Mouse (Mus musculus) heart, postnatal 0 days (tissue): Measurements from ENCODE around the gene Oxgr1. TPM values are rescaled to one million over a fixed set of nuclear protein-coding genes. Genes with fewer than 3 reads are reported as not detected.

ENCODE experiments used
- ATAC-seq: fragments of 200-750 bp; cut with Nextera tagmentation; 2 replicates; pipeline ENCODE4 v1.8.0; 2017; ENCODE audit warnings: low read depth, moderate number of reproducible peaks, moderate library complexity; ENCODE audit not compliant: insufficient read depth
- DNase-seq: peaks from one replicate; pipeline ENCODE4 v3.0.0-alpha.2; 2016; ENCODE audit warnings: low spot score
- H3K27ac ChIP-seq: fragments of 300-500 bp; sonication (generic); 2 replicates; pipeline ENCODE4 v1.5.1; 2014; ENCODE audit warnings: low read depth, mild to moderate bottlenecking
- H3K27me3 ChIP-seq: fragments of 300-500 bp; sonication (generic); 2 replicates; pipeline ENCODE4 v1.6.1; 2014; ENCODE audit warnings: low read length, mixed read lengths; ENCODE audit not compliant: control insufficient read depth, insufficient read depth
- H3K36me3 ChIP-seq: fragments of 300-500 bp; sonication (generic); replicated peaks from 2 replicates; pipeline ENCODE4 v1.6.1; 2014; ENCODE audit warnings: low read length, mixed read lengths; ENCODE audit not compliant: control insufficient read depth, insufficient read depth
- H3K4me1 ChIP-seq: fragments of 300-500 bp; sonication (generic); 2 replicates; pipeline ENCODE4 v1.6.1; 2014; ENCODE audit warnings: antibody characterized with exemption; ENCODE audit not compliant: control insufficient read depth, insufficient read depth
- H3K4me2 ChIP-seq: fragments of 300-500 bp; sonication (generic); 2 replicates; pipeline ENCODE4 v1.6.1; 2014; ENCODE audit warnings: low read depth, mild to moderate bottlenecking, low read length, moderate library complexity
- H3K4me3 ChIP-seq: fragments of 300-500 bp; sonication (generic); 2 replicates; pipeline ENCODE4 v1.5.1; 2014; ENCODE audit warnings: low read depth, low read length
- H3K9ac ChIP-seq: fragments of 300-500 bp; sonication (generic); replicated peaks from 2 replicates; pipeline ENCODE4 v1.6.1; 2014; ENCODE audit warnings: low read depth, low read length, mixed read lengths
- H3K9me3 ChIP-seq: fragments of 300-500 bp; sonication (generic); replicated peaks from 2 replicates; pipeline ENCODE4 v1.6.1; 2016; ENCODE audit warnings: low read length; ENCODE audit not compliant: control insufficient read depth
- CTCF ChIP-seq: IDR thresholded peaks from 2 replicates; pipeline ENCODE4 v1.5.1; 2016; ENCODE audit warnings: antibody characterized with exemption, control low read depth, low read depth
- EP300 ChIP-seq: IDR thresholded peaks from 2 replicates; pipeline ENCODE4 v1.6.1; 2016; ENCODE audit warnings: antibody characterized with exemption, low read depth
- WGBS: fragments of 180-500 bp; shearing (Covaris S2); extraction: QIAGEN DNeasy Blood & Tissue Kit; methylation state at CpG from one replicate; pipeline ENCODE4 v1.1.7; 2014; 5-methylcytosine and 5-hydroxymethylcytosine counted together
- polyA plus RNA-seq: library from polyadenylated mRNA; unstranded; fragments of >200 nt; fragmentation: Nextera tagmentation; extraction: Ambion mirVana; gene quantifications from 2 replicates; pipeline ENCODE4 v1.2.1, GENCODE M21; 2015
- total RNA-seq: library from RNA; depleted of rRNA; stranded (reverse); fragments of >200 nt; gene quantifications from 2 replicates; pipeline ENCODE4 v1.2.3, GENCODE M21; 2014; ENCODE audit warnings: low replicate concordance

The Oxgr1 gene
- total and polyA plus RNA-seq, 2 experiments from 2014 or later = 1.2 TPM; not detected in 1

GRCm38 (mm10) chr14:120009969-120010872, 32.0 kb downstream of the Oxgr1 start:
- Histone ChIP-seq H3K27ac (no peak overlapping the region), H3K9ac (no peak overlapping the region), H3K36me3 (no peaks in the 10 kb centered on the region), H3K4me1 (no peaks in the 10 kb centered on the region), H3K4me2 (no peak overlapping the region), H3K9me3 (no peaks in the 10 kb centered on the region), H3K27me3 (no peaks in the 10 kb centered on the region), H3K4me3 (no peak overlapping the region)
- no peak for TF ChIP-seq EP300
- TF ChIP-seq CTCF = no peak
- DNase-seq (no peak), ATAC-seq (no peak)
- WGBS = 68% methylated on average over 11 of the region's 11 CpGs

- H3K27me3 ChIP-seq = no peaks in the 10 kb centered on the region
- 6% methylated on average over 1 of the region's 1 CpGs for WGBS
- H3K9me3 ChIP-seq = no peaks in the 10 kb centered on the region
- ATAC-seq = no peak
- H3K36me3 ChIP-seq = no peaks in the 10 kb centered on the region
- no peaks in the 10 kb centered on the region for H3K4me1 ChIP-seq
- no peak overlapping the region for H3K4me2 ChIP-seq
- H3K4me3 ChIP-seq = no peak overlapping the region
- H3K9ac ChIP-seq = no peak overlapping the region
- peak; percentile 36 for DNase-seq
- no peak overlapping the region for H3K27ac ChIP-seq
- TF ChIP-seq CTCF = peak; percentile 56
- TF ChIP-seq EP300 = no peak
Measured at GRCm38 (mm10) chr14:120005153-120005552, 37.1 kb downstream of the Oxgr1 start.

- Histone ChIP-seq H3K27me3 (no peaks in the 10 kb centered on the region), H3K36me3 (no peaks in the 10 kb centered on the region), H3K4me3 (no peak overlapping the region), H3K9ac (no peak overlapping the region), H3K9me3 (no peaks in the 10 kb centered on the region), H3K4me2 (no peak overlapping the region), H3K4me1 (no peaks in the 10 kb centered on the region), H3K27ac (no peak overlapping the region)
- DNase-seq (no peak), ATAC-seq (no peak)
- TF ChIP-seq EP300 = no peak
- TF ChIP-seq CTCF = no peak
- 79% methylated on average over 7 of the region's 7 CpGs for WGBS
Measured at GRCm38 (mm10) chr14:120003661-120004060, 38.6 kb downstream of the Oxgr1 start.

GRCm38 (mm10) chr14:120002673-120003072, 39.6 kb downstream of the Oxgr1 start:
- Histone ChIP-seq H3K9me3 (no peaks in the 10 kb centered on the region), H3K4me2 (no peak overlapping the region), H3K4me3 (no peak overlapping the region), H3K4me1 (no peaks in the 10 kb centered on the region), H3K27me3 (no peaks in the 10 kb centered on the region), H3K9ac (no peak overlapping the region), H3K27ac (no peak overlapping the region), H3K36me3 (no peaks in the 10 kb centered on the region)
- DNase-seq = no peak
- ATAC-seq = no peak
- 71% methylated on average over 4 of the region's 4 CpGs for WGBS
- no peak for TF ChIP-seq CTCF
- no peak for TF ChIP-seq EP300

GRCm38 (mm10) chr14:119989651-119990050, 52.6 kb downstream of the Oxgr1 start:
- H3K27ac ChIP-seq = no peak overlapping the region
- peaks cover 7% of the 10 kb centered on the region; the same call in 1 of the 2 replicates for H3K4me1 ChIP-seq
- no peak overlapping the region for H3K4me3 ChIP-seq
- H3K36me3 ChIP-seq = no peaks in the 10 kb centered on the region
- DNase-seq = no peak
- no peaks in the 10 kb centered on the region; the same call in 1 of the 2 replicates for H3K9me3 ChIP-seq
- H3K9ac ChIP-seq = no peak overlapping the region
- ATAC-seq = no peak
- TF ChIP-seq EP300 = no peak
- no peaks in the 10 kb centered on the region for H3K27me3 ChIP-seq
- H3K4me2 ChIP-seq = no peak overlapping the region
- WGBS = 60% methylated on average over 10 of the region's 10 CpGs
